In the genomic region with DNA sequence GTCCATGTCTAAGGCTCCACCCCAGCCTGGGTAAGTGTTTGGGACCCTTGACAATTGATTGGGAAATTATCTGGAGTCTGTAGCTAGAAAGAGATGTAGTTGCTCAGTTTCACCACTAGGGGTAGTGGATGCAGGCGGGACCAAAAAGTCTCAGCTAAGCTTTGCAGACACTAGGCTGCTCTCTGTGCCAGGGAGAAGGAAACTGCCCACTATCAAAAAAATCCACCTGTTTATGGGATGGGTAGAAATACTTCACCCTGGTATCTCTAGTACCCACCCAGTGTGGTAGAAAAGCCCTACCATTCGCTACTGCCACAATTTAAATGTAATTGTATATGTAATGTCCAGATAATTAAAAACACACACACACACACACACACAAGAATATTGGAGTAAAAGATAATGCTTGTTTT, we compare ENCODE assay signal across 10 mouse cellular contexts. TPM values are rescaled to one million over a fixed set of nuclear protein-coding genes. Genes with fewer than 3 reads are reported as not detected.
A peak's percentile ranks its signal among the peaks of the same experiment; 100 is the strongest.
DNase-seq lines count a peak whose midpoint lies in the region; ATAC-seq and TF ChIP-seq lines count a peak whose summit lies in the region.
"Had no signal": no experiment of that assay in that cellular context is flagged by ENCODE, and none has a peak within 500 bp of the region (broad histone marks: within the 10 kb centered on the region; RNA-seq: fewer than 3 reads in every experiment).

No protein-coding gene starts in this region.

- no peak; the same call in 1 of the 2 replicates for ATAC-seq in hindbrain, embryonic 11.5 days (ENCODE audit: low FRiP score)
- no peak for ATAC-seq in hindbrain, embryonic 13.5 days (ENCODE audit: low FRiP score)
- peak; percentile 98 for ATAC-seq in liver, embryonic 15.5 days (ENCODE audit: insufficient read depth)

- no peak overlapping the region for H3K27ac ChIP-seq in hindbrain, embryonic 11.5 days (ENCODE audit: low read depth, low read length)
- no peak overlapping the region for H3K27ac ChIP-seq in hindbrain, embryonic 13.5 days
- H3K27ac ChIP-seq in ES-E14 (ENCODE audit: insufficient read depth, low read depth, low read length, poor library complexity, severe bottlenecking): no peak overlapping the region
- peak overlapping the region; percentile 86 for H3K27ac ChIP-seq in liver, embryonic 15.5 days (replicated peaks)
- H3K27ac ChIP-seq: embryonic facial prominence, embryonic 12.5 days had no signal

- no peak overlapping the region for H3K4me2 ChIP-seq in hindbrain, embryonic 11.5 days (replicated peaks; ENCODE audit: low read depth, low read length)
- no peak overlapping the region for H3K4me2 ChIP-seq in hindbrain, embryonic 13.5 days
- peak overlapping the region; percentile 39 for H3K4me2 ChIP-seq in liver, embryonic 15.5 days
- H3K4me2 ChIP-seq: embryonic facial prominence, embryonic 12.5 days had no signal

- peak; percentile 54 for DNase-seq in hindbrain, embryonic 11.5 days (ENCODE audit: low spot score)
- DNase-seq in ES-E14 (ENCODE audit: low read depth, low spot score): peak; percentile 45
- peak; percentile 72 for DNase-seq in embryo, embryonic 10.5 days (ENCODE audit: low spot score)
- DNase-seq in left cerebral cortex, adult 11 months (ENCODE audit: low spot score): no peak
- no peak for DNase-seq in frontal cortex, postnatal 25 days (ENCODE audit: low spot score in 2 of 2)
- DNase-seq in heart, adult 8-10 months (ENCODE audit: low spot score): no peak

- H3K9ac ChIP-seq in hindbrain, embryonic 11.5 days (ENCODE audit: low read depth, low read length): no peak overlapping the region
- H3K9ac ChIP-seq in hindbrain, embryonic 13.5 days: no peak overlapping the region
- H3K9ac ChIP-seq in ES-E14 (ENCODE audit: insufficient read depth, low read depth, low read length, poor library complexity, severe bottlenecking): no peak overlapping the region
- no peak overlapping the region for H3K9ac ChIP-seq in liver, embryonic 15.5 days
- H3K9ac ChIP-seq: embryonic facial prominence, embryonic 12.5 days had no signal

- H3K36me3 ChIP-seq in hindbrain, embryonic 11.5 days (ENCODE audit: control insufficient read depth, insufficient read depth, low read length): no peaks in the 10 kb centered on the region
- no peaks in the 10 kb centered on the region for H3K36me3 ChIP-seq in hindbrain, embryonic 13.5 days
- no peaks in the 10 kb centered on the region for H3K36me3 ChIP-seq in ES-E14 (ENCODE audit: control insufficient read depth, insufficient read depth, low read length, poor library complexity, severe bottlenecking)
- no peaks in the 10 kb centered on the region for H3K36me3 ChIP-seq in liver, embryonic 15.5 days (replicated peaks)
- H3K36me3 ChIP-seq: embryonic facial prominence, embryonic 12.5 days had no signal

- H3K4me3 ChIP-seq in hindbrain, embryonic 11.5 days (ENCODE audit: low read depth, low read length): no peak overlapping the region
- no peak overlapping the region for H3K4me3 ChIP-seq in hindbrain, embryonic 13.5 days
- no peak overlapping the region for H3K4me3 ChIP-seq in ES-E14 (ENCODE audit: insufficient read depth in 1 of 2, low read depth in 1 of 2, low read length in 2 of 2, poor library complexity in 1 of 2, severe bottlenecking in 1 of 2)
- H3K4me3 ChIP-seq in liver, embryonic 15.5 days (replicated peaks): no peak overlapping the region
- H3K4me3 ChIP-seq: embryonic facial prominence, embryonic 12.5 days had no signal

- in situ Hi-C loops in ES-E14 (cut with MboI; ENCODE audit: low sequenced_read_pairs in 2 of 2, unreplicated experiment in 2 of 2): no loop called here

- no peaks in the 10 kb centered on the region for H3K27me3 ChIP-seq in hindbrain, embryonic 11.5 days (ENCODE audit: control insufficient read depth, insufficient read depth, low read length)
- 0 out of 2 replicates have a peak, but pooled peaks cover 6% of the 10 kb centered on the region for H3K27me3 ChIP-seq in hindbrain, embryonic 13.5 days
- no peaks in the 10 kb centered on the region for H3K27me3 ChIP-seq in liver, embryonic 15.5 days
- H3K27me3 ChIP-seq: embryonic facial prominence, embryonic 12.5 days had no signal

- no peaks in the 10 kb centered on the region for H3K4me1 ChIP-seq in hindbrain, embryonic 11.5 days (replicated peaks; ENCODE audit: control insufficient read depth, insufficient read depth, low read length)
- H3K4me1 ChIP-seq in hindbrain, embryonic 13.5 days (replicated peaks): peaks cover 7% of the 10 kb centered on the region; the same call in 1 of the 2 replicates
- no peaks in the 10 kb centered on the region for H3K4me1 ChIP-seq in ES-E14 (ENCODE audit: control insufficient read depth in 2 of 2, insufficient read depth in 2 of 2, low read length in 2 of 2, poor library complexity in 1 of 2)
- peaks cover 86% of the 10 kb centered on the region for H3K4me1 ChIP-seq in liver, embryonic 15.5 days (replicated peaks)

- 26% methylated on average over 2 of the region's 2 CpGs for WGBS in hindbrain, embryonic 11.5 days
- WGBS in hindbrain, embryonic 13.5 days: 29% methylated on average over 2 of the region's 2 CpGs
- WGBS in liver, embryonic 15.5 days (ENCODE audit: insufficient replicate concordance): 10% methylated on average over 2 of the region's 2 CpGs

- H3K9me3 ChIP-seq in hindbrain, embryonic 11.5 days (ENCODE audit: control insufficient read depth, low read length): no peaks in the 10 kb centered on the region
- H3K9me3 ChIP-seq in hindbrain, embryonic 13.5 days: no peaks in the 10 kb centered on the region
- H3K9me3 ChIP-seq in ES-E14 (ENCODE audit: control insufficient read depth, insufficient read depth, low read depth, low read length): no peaks in the 10 kb centered on the region
- H3K9me3 ChIP-seq in liver, embryonic 15.5 days (replicated peaks): no peaks in the 10 kb centered on the region
- H3K9me3 ChIP-seq: embryonic facial prominence, embryonic 12.5 days had no signal

TF ChIP-seq in ES-E14, 5 proteins besides CTCF, POLR2A, EP300 and RAD21:
- TF ChIP-seq ZNF384 (IDR thresholded peaks at IDR 0.05; ENCODE audit: low read depth, low read length): no peak
- no peak for TF ChIP-seq HCFC1 (IDR thresholded peaks at IDR 0.05; ENCODE audit: borderline replicate concordance, insufficient read depth, low read length)
- no peak for TF ChIP-seq MAFK (IDR thresholded peaks at IDR 0.05; ENCODE audit: insufficient read depth, low read depth, low read length)

RNA-seq across cellular contexts. Expression of a gene that starts 17.4 kb away (rescaled TPM):
- polyA plus RNA-seq in hindbrain, embryonic 11.5 days (2014; fragmentation: Nextera tagmentation; extraction: Ambion mirVana): not detected in 2 replicates
- polyA plus RNA-seq in hindbrain, embryonic 13.5 days (2015; fragmentation: Nextera tagmentation; extraction: Ambion mirVana): not detected in 2 replicates
- not detected in 2 replicates for total RNA-seq in ES-E14 (2012; rRNA removed)
- polyA plus RNA-seq in liver, embryonic 15.5 days (2015; fragmentation: Nextera tagmentation; extraction: Ambion mirVana): 0.08 TPM in 1 of 2 replicates, not detected in the other
- total RNA-seq in heart, adult 8-10 months (2022): not detected
- polyA plus RNA-seq: embryonic facial prominence, embryonic 12.5 days; neural tube, embryonic 14.5 days had no signal

RNA-seq across cellular contexts. Expression of a gene that starts 22.5 kb away (rescaled TPM):
- polyA plus RNA-seq in hindbrain, embryonic 11.5 days (2014; fragmentation: Nextera tagmentation; extraction: Ambion mirVana): 0.46 and 0.56 TPM in 2 replicates
- polyA plus RNA-seq in hindbrain, embryonic 13.5 days (2015; fragmentation: Nextera tagmentation; extraction: Ambion mirVana): 14.5 and 20.5 TPM in 2 replicates
- 0.36 TPM in 1 of 2 replicates, not detected in the other for total RNA-seq in ES-E14 (2012; rRNA removed)
- polyA plus RNA-seq in liver, embryonic 15.5 days (2015; fragmentation: Nextera tagmentation; extraction: Ambion mirVana): 75.8 and 85.1 TPM in 2 replicates
- total RNA-seq in heart, adult 8-10 months (2022): 100 to 1,000 TPM; 336 to 404 (median 350) TPM

Comparison
In these comparisons a context has a peak if more than half of its experiments do, and no peak if none do; other contexts are left out.
1. DNase-seq: peak in hindbrain, embryonic 11.5 days (single experiment), ES-E14 (single experiment) and embryo, embryonic 10.5 days (single experiment); none in left cerebral cortex, adult 11 months (single experiment), frontal cortex, postnatal 25 days (0 of 2) and heart, adult 8-10 months (single experiment).